Mouse (Mus musculus) stomach, postnatal 0 days (tissue): ENCODE results near the gene Map2k3. TPM values are rescaled to one million over a fixed set of nuclear protein-coding genes. Genes with fewer than 3 reads are reported as not detected.

ENCODE experiments used
- ATAC-seq: fragments of 200-750 bp; cut with Nextera tagmentation; 2 replicates; pipeline ENCODE4 v1.8.0; 2017; ENCODE audit not compliant: low FRiP score, low TSS enrichment
- DNase-seq: peaks from one replicate; pipeline ENCODE4 v3.0.0-alpha.2; 2016; ENCODE audit warnings: low spot score
- H3K27ac ChIP-seq: fragments of 300-500 bp; sonication (generic); replicated peaks from 2 replicates; pipeline ENCODE4 v1.5.1; 2014; ENCODE audit warnings: mild to moderate bottlenecking, control low read depth
- H3K27me3 ChIP-seq: fragments of 300-500 bp; sonication (generic); 2 replicates; pipeline ENCODE4 v1.6.1; 2014; ENCODE audit warnings: low read length; ENCODE audit not compliant: control insufficient read depth, insufficient read depth
- H3K36me3 ChIP-seq: fragments of 300-500 bp; sonication (generic); 2 replicates; pipeline ENCODE4 v1.6.1; 2014; ENCODE audit warnings: low read length, mixed read lengths; ENCODE audit not compliant: control insufficient read depth, insufficient read depth
- H3K4me1 ChIP-seq: fragments of 300-500 bp; sonication (generic); replicated peaks from 2 replicates; pipeline ENCODE4 v1.6.1; 2014; ENCODE audit warnings: antibody characterized with exemption; ENCODE audit not compliant: control insufficient read depth, insufficient read depth
- H3K4me2 ChIP-seq: fragments of 300-500 bp; sonication (generic); replicated peaks from 2 replicates; pipeline ENCODE4 v1.6.1; 2014; ENCODE audit warnings: low read depth, mild to moderate bottlenecking, control low read depth, moderate library complexity
- H3K4me3 ChIP-seq: fragments of 300-500 bp; sonication (generic); 2 replicates; pipeline ENCODE4 v1.5.1; 2014; ENCODE audit warnings: low read depth, low read length, control low read depth
- H3K9ac ChIP-seq: fragments of 300-500 bp; sonication (generic); 2 replicates; pipeline ENCODE4 v1.6.1; 2014; ENCODE audit warnings: mild to moderate bottlenecking, low read length, control low read depth, mixed read lengths
- H3K9me3 ChIP-seq: fragments of 300-500 bp; sonication (generic); 2 replicates; pipeline ENCODE4 v1.6.1; 2016; ENCODE audit warnings: low read length; ENCODE audit not compliant: control insufficient read depth
- CTCF ChIP-seq: IDR thresholded peaks from 2 replicates; pipeline ENCODE4 v1.5.1; 2016; ENCODE audit warnings: antibody characterized with exemption, low read depth, mild to moderate bottlenecking, moderate library complexity
- EP300 ChIP-seq: optimal IDR thresholded peaks from 2 replicates; pipeline ENCODE3; 2016; ENCODE audit warnings: antibody characterized with exemption
- WGBS: fragments of 180-500 bp; shearing (Covaris S2); extraction: QIAGEN DNeasy Blood & Tissue Kit; methylation state at CpG from one replicate; pipeline ENCODE4 v1.1.7; 2014; 5-methylcytosine and 5-hydroxymethylcytosine counted together
- polyA plus RNA-seq: library from polyadenylated mRNA; unstranded; fragments of >200 nt; fragmentation: Nextera tagmentation; extraction: Ambion mirVana; gene quantifications from 2 replicates; pipeline ENCODE4 v1.2.1, GENCODE M21; 2015

Map2k3 gene
- polyA plus RNA-seq, 1 experiment from 2014 or later = 105 TPM

DNA sequence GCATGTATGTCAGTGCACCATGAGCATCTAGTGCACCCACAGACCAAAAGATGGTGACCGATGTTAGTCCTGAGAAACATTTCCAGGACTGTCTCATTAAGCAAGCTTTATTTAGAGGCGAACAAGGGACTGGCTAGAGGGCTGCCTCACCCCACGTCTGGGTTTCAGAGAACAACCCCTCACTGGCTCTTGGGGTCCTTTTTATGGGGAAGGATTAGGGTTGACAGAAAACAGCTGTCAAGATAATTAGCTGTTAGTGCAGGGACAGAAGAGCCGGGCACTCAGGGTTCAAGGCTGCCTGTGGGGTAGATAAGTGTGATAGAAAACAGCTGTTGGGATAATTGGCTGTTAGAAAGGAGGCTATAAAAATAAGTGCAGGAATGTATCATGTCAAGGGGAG lies 35.9 kb upstream of the Map2k3 start:
- no peak overlapping the region for H3K27ac ChIP-seq
- 24% methylated on average over 4 of the region's 4 CpGs for WGBS

DNA sequence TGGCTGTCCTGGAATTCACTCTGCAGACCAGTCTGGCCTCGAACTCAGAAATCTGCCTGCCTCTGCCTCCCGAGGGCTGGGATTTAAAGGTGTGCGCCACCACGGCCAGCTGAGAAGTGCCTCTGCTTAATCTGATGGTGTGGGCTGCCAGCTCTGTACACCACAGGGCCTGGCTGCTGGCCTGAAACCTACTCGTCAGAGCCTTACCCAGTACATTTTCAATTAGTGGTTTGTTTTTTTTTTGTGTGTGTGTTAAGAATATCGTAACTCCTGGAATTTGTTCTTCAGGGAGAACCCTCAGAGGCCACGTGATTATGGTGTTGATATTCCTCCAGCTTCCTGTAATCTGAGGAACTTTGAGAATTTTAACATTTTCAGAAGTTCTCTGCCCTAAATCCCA lies 29.8 kb upstream of the Map2k3 start:
- TF ChIP-seq CTCF (no peak), EP300 (no peak)
- no peak overlapping the region for H3K4me2 ChIP-seq
- no peaks in the 10 kb centered on the region for H3K4me1 ChIP-seq
- H3K36me3 ChIP-seq = peaks cover 11% of the 10 kb centered on the region
- WGBS = 70% methylated on average over 7 of the region's 7 CpGs
- no peak overlapping the region for H3K4me3 ChIP-seq
- no peak overlapping the region for H3K27ac ChIP-seq
- DNase-seq (no peak), ATAC-seq (no peak)
- no peak overlapping the region for H3K9ac ChIP-seq
- H3K9me3 ChIP-seq = no peaks in the 10 kb centered on the region
- no peaks in the 10 kb centered on the region for H3K27me3 ChIP-seq

More for the DNA sequence above, 35.9 kb upstream of the Map2k3 start:
- DNase-seq (no peak), ATAC-seq (no peak)
- TF ChIP-seq CTCF = no peak
- no peak for TF ChIP-seq EP300
- Histone ChIP-seq H3K27me3 (no peaks in the 10 kb centered on the region), H3K4me1 (no peaks in the 10 kb centered on the region), H3K36me3 (no peaks in the 10 kb centered on the region), H3K9me3 (no peaks in the 10 kb centered on the region), H3K4me3 (no peak overlapping the region), H3K4me2 (no peak overlapping the region), H3K9ac (no peak overlapping the region)

DNA sequence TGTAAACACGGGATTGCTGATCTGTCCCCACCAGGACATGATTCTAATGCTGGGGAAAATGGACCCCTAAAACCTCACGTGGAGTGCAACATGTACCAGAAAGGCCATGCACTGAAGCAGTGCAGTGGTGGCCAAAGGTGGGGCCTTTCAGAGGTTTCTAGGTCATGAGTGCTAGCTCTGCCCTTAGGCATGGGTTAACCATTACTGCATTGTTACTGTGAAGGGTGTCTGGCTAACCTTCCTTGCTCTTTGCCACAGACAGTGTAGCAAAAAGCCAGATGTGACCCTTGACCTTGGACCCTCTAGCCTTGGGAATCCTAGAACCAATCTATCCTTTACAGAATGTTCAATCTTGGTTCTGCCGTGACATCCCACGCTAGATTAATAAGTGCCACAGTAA lies 29.3 kb upstream of the Map2k3 start:
- no peak overlapping the region for H3K27ac ChIP-seq
- no peaks in the 10 kb centered on the region for H3K4me1 ChIP-seq
- no peak overlapping the region for H3K9ac ChIP-seq
- DNase-seq = no peak
- WGBS = 56% methylated on average over 4 of the region's 4 CpGs
- no peaks in the 10 kb centered on the region for H3K9me3 ChIP-seq
- no peak for ATAC-seq
- H3K27me3 ChIP-seq = no peaks in the 10 kb centered on the region
- H3K4me3 ChIP-seq = no peak overlapping the region
- TF ChIP-seq EP300 = no peak
- no peak for TF ChIP-seq CTCF
- no peak overlapping the region for H3K4me2 ChIP-seq
- H3K36me3 ChIP-seq = peaks cover 11% of the 10 kb centered on the region

DNA sequence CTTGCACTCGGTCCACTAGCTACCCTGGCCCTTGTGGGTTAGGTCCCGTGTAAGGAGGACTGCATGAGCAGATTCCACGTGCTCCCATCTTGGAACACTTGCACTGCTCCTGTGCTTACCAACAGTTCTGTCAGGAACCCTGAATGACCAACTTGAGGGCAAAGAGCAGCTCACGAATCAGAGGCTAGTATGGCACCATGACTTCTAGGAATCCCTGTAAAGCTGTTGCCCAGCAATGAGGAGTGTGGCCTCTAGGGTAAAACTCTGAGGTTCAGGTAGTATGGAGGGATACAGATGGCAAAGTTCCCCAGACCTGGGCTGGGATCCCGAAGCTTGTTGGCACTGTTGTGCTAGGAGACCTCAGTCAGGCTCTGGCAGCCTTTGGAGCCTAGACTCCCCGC lies 28.2 kb upstream of the Map2k3 start:
- H3K27ac ChIP-seq = no peak overlapping the region
- H3K9ac ChIP-seq = no peak overlapping the region
- no peak for TF ChIP-seq CTCF
- no peak for TF ChIP-seq EP300
- no peak for ATAC-seq
- H3K27me3 ChIP-seq = no peaks in the 10 kb centered on the region
- DNase-seq = no peak
- H3K9me3 ChIP-seq = no peaks in the 10 kb centered on the region
- no peak overlapping the region for H3K4me3 ChIP-seq
- no peak overlapping the region for H3K4me2 ChIP-seq
- no peaks in the 10 kb centered on the region for H3K4me1 ChIP-seq
- 88% methylated on average over 6 of the region's 6 CpGs for WGBS
- peaks cover 11% of the 10 kb centered on the region for H3K36me3 ChIP-seq

DNA sequence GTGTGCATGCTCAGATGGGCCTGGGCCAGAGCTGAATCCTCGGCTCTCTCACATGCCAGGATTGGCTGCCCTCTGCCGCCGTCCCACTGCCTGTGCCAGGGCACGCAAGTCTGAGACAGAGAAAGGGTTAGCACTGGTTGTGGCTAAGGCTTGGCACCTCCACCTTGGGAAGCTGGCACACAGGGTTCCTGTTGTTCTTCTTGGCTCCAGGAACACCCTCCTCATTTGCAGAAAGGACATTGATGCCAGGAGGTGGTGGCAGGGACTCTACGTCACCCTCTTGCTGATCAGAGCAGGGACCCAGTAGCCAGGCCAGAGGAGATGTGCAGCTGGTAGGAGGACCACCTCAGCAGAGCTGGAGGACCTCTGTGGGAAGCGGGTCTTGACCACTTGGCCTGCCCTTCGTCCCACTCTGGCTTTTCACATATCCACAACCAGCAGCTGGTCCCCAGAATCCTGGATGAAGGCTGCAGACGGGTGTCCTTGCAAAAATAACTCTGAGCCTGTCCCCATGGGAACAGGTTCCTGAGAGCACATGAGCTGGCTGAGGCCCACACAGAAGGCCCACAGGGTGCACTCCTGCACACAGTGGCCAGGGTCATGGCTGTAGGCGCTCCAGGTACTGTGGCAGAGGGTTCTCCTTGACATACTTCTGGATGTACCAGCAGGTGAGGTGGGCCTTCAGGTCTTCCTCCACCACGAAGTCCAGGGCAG lies 26.3 kb upstream of the Map2k3 start:
- no peak for DNase-seq

DNA sequence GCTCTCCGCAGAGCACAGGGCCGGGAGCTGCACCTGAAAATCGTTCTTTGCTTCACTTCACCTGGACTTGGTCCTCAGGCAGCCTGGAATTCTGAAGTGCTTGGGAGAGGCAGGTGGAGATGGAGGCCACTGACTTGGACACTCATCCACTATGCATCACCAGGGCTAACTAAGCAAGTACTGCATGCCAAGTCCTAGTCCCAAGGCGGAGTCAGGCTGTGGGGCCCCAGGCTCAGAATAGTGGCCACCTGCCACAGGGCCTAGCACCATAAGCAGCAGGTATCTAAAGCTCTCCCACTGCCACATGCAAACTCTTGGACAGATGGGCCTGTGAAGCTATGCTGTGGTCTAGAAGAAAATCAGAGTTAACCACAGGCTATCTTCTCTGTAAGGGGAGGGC lies 25.4 kb upstream of the Map2k3 start:
- DNase-seq = no peak
- Histone ChIP-seq H3K4me2 (no peak overlapping the region), H3K4me1 (no peaks in the 10 kb centered on the region), H3K27me3 (no peaks in the 10 kb centered on the region), H3K27ac (no peak overlapping the region), H3K9me3 (no peaks in the 10 kb centered on the region), H3K9ac (no peak overlapping the region), H3K36me3 (peaks cover 11% of the 10 kb centered on the region), H3K4me3 (no peak overlapping the region)
- ATAC-seq = no peak
- TF ChIP-seq EP300 (no peak), CTCF (no peak)
- WGBS = 84% methylated on average over 4 of the region's 4 CpGs

More for the DNA sequence above, 26.3 kb upstream of the Map2k3 start:
- 93% methylated on average over 10 of the region's 10 CpGs for WGBS
- no peak for TF ChIP-seq EP300
- no peak for TF ChIP-seq CTCF
- H3K27ac ChIP-seq = no peak overlapping the region
- H3K9me3 ChIP-seq = no peaks in the 10 kb centered on the region
- H3K4me1 ChIP-seq = no peaks in the 10 kb centered on the region
- H3K27me3 ChIP-seq = no peaks in the 10 kb centered on the region
- peaks cover 11% of the 10 kb centered on the region for H3K36me3 ChIP-seq
- no peak overlapping the region for H3K4me3 ChIP-seq
- no peak overlapping the region for H3K4me2 ChIP-seq
- no peak for ATAC-seq
- H3K9ac ChIP-seq = no peak overlapping the region
